Mouse (Mus musculus) lung, embryonic 14.5 days (tissue): Measurements from ENCODE around the gene Ephb2. TPM values are rescaled to one million over a fixed set of nuclear protein-coding genes. Genes with fewer than 3 reads are reported as not detected.

Experiments used
- ATAC-seq: fragments of 200-750 bp; cut with Nextera tagmentation; 2 replicates; pipeline ENCODE4 v1.8.0; 2017; ENCODE audit warnings: mild to moderate bottlenecking, moderate TSS enrichment, moderate library complexity; ENCODE audit not compliant: insufficient read depth
- DNase-seq: peaks from one replicate; pipeline ENCODE4 v3.0.0-alpha.2; 2015
- H3K27ac ChIP-seq: fragments of 300-500 bp; sonication (generic); 2 replicates; pipeline ENCODE4 v1.5.1; 2014; ENCODE audit warnings: low read depth, mild to moderate bottlenecking, moderate library complexity
- H3K27me3 ChIP-seq: fragments of 300-500 bp; sonication (generic); 2 replicates; pipeline ENCODE4 v1.6.1; 2014; ENCODE audit warnings: low read length, control low read depth; ENCODE audit not compliant: insufficient read depth
- H3K36me3 ChIP-seq: fragments of 300-500 bp; sonication (generic); 2 replicates; pipeline ENCODE4 v1.6.1; 2014; ENCODE audit warnings: control low read depth; ENCODE audit not compliant: insufficient read depth
- H3K4me1 ChIP-seq: fragments of 300-500 bp; sonication (generic); 2 replicates; pipeline ENCODE4 v1.6.1; 2014; ENCODE audit warnings: antibody characterized with exemption, control low read depth; ENCODE audit not compliant: insufficient read depth
- H3K4me2 ChIP-seq: fragments of 300-500 bp; sonication (generic); 2 replicates; pipeline ENCODE4 v1.6.1; 2014; ENCODE audit warnings: mild to moderate bottlenecking
- H3K4me3 ChIP-seq: fragments of 300-500 bp; sonication (generic); 2 replicates; pipeline ENCODE4 v1.5.1; 2014; ENCODE audit warnings: low read depth, low read length
- H3K9ac ChIP-seq: fragments of 300-500 bp; sonication (generic); 2 replicates; pipeline ENCODE4 v1.6.1; 2014
- H3K9me3 ChIP-seq: fragments of 300-500 bp; sonication (generic); 2 replicates; pipeline ENCODE4 v1.6.1; 2016; ENCODE audit warnings: low read depth, low read length, control low read depth
- CTCF ChIP-seq: IDR thresholded peaks from 2 replicates; pipeline ENCODE4 v1.5.1; 2016; ENCODE audit warnings: antibody characterized with exemption, low read depth
- WGBS: fragments of 180-500 bp; shearing (Covaris S2); extraction: QIAGEN DNeasy Blood & Tissue Kit; methylation state at CpG from one replicate; pipeline ENCODE4 v1.1.7; 2014; 5-methylcytosine and 5-hydroxymethylcytosine counted together
- polyA plus RNA-seq: library from polyadenylated mRNA; unstranded; fragments of >200 nt; fragmentation: Nextera tagmentation; extraction: Ambion mirVana; gene quantifications from 2 replicates; pipeline ENCODE4 v1.2.1, GENCODE M21; 2014

Ephb2 gene
- polyA plus RNA-seq, 1 experiment from 2014 or later: 8.5 TPM

- TF ChIP-seq CTCF: no peak
- H3K4me3 ChIP-seq: no peak overlapping the region
- WGBS: 72% methylated on average over 11 of the region's 11 CpGs
Observed at GRCm38 (mm10) chr4:136779156-136779555, 56.6 kb downstream of the Ephb2 start.

DNA sequence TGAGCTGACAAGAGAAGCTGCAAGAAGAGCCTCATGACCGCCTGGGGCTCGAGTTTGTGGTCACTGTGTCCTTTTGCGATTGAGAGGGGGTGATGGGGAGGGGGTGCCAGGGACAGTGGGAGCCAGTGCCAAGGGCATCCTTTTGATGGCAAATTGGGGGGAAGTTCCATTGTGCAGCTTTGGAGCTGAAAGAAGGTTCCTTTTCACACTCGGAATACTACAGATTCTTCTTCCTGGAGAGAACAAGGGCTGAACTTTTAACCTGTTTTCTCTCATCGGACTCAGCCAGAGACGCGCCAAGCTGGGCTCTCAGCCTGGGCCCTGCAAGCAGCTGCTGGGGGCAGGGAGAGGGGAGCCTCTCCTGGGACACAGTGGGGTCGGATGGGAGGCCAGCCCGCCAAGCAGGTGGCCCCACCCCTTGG, 59.3 kb downstream of the Ephb2 start:
- H3K4me1 ChIP-seq: peaks cover 14% of the 10 kb centered on the region
- peak overlapping the region; percentile 26; the same call in 1 of the 2 replicates for H3K4me2 ChIP-seq
- no peak overlapping the region for H3K4me3 ChIP-seq
- H3K9ac ChIP-seq: no peak overlapping the region
- no peak for TF ChIP-seq CTCF
- no peaks in the 10 kb centered on the region for H3K9me3 ChIP-seq
- DNase-seq (peak; percentile 67), ATAC-seq (no peak)
- H3K36me3 ChIP-seq: no peaks in the 10 kb centered on the region
- no peaks in the 10 kb centered on the region for H3K27me3 ChIP-seq
- H3K27ac ChIP-seq: no peak overlapping the region
- 8% methylated on average over 9 of the region's 9 CpGs for WGBS

More at GRCm38 (mm10) chr4:136779156-136779555, 56.6 kb downstream of the Ephb2 start:
- Histone ChIP-seq H3K36me3 (no peaks in the 10 kb centered on the region), H3K9me3 (no peaks in the 10 kb centered on the region), H3K4me2 (no peak overlapping the region), H3K9ac (no peak overlapping the region), H3K4me1 (peaks cover 26% of the 10 kb centered on the region), H3K27me3 (no peaks in the 10 kb centered on the region), H3K27ac (no peak overlapping the region)
- ATAC-seq: no peak
- no peak for DNase-seq

DNA sequence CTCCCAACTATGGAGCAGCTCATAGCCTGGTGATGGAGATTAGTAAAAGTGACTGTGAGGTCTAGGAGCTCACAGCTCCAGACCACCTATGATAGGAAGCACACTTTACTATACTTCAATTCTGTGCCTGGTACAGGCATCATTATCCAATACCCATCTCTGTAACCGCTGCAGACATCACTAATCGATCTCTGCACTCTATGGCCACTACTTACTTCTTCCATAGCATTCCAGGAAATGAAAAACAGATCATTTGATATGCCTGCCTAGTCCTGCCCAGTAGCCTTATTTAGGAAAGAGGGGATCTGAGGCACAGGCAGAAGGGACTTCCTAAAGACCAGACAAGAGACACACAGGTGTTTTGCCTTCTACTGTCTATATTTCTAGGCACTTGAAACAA, 59.9 kb downstream of the Ephb2 start:
- ATAC-seq (no peak), DNase-seq (no peak)
- Histone ChIP-seq H3K9me3 (no peaks in the 10 kb centered on the region), H3K4me2 (peak overlapping the region; percentile 13; the same call in 1 of the 2 replicates), H3K27ac (no peak overlapping the region), H3K4me3 (no peak overlapping the region), H3K4me1 (peaks cover 14% of the 10 kb centered on the region), H3K9ac (no peak overlapping the region), H3K36me3 (0 out of 2 replicates have a peak, but pooled peaks cover 4% of the 10 kb centered on the region), H3K27me3 (no peaks in the 10 kb centered on the region)
- WGBS: 84% methylated on average over 2 of the region's 2 CpGs
- TF ChIP-seq CTCF: no peak

DNA sequence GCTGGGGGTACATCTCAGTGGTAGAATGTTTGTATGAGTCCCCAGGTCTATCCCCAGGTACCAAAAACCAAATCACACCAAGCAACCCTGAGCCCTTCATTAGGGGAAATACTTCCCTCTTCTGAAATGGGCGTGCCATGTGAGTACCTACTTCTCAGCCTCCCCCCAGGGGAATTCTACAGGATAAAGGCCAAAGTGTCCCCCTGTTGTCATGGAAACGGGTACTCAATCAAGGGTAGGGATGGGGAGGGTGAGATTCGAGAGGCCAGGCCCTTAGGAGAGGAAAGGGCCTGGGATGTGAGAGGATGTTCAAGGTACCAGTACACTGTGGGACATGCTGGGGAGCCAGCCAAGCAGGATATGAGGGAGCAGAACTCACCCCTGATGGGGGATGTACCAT, 61.6 kb downstream of the Ephb2 start:
- Histone ChIP-seq H3K36me3 (0 out of 2 replicates have a peak, but pooled peaks cover 7% of the 10 kb centered on the region), H3K4me2 (no peak overlapping the region), H3K4me3 (no peak overlapping the region), H3K4me1 (peaks cover 14% of the 10 kb centered on the region), H3K27me3 (no peaks in the 10 kb centered on the region), H3K9me3 (no peaks in the 10 kb centered on the region), H3K27ac (no peak overlapping the region), H3K9ac (no peak overlapping the region)
- TF ChIP-seq CTCF: no peak
- no peak for DNase-seq
- WGBS: 48% methylated on average over 3 of the region's 3 CpGs
- no peak for ATAC-seq

GRCm38 (mm10) chr4:136772952-136773584, 62.7 kb downstream of the Ephb2 start:
- no peaks in the 10 kb centered on the region for H3K27me3 ChIP-seq
- 81% methylated on average over 13 of the region's 13 CpGs for WGBS
- H3K36me3 ChIP-seq: 0 out of 2 replicates have a peak, but pooled peaks cover 12% of the 10 kb centered on the region
- H3K9ac ChIP-seq: no peak overlapping the region
- no peak for ATAC-seq
- TF ChIP-seq CTCF: no peak
- H3K9me3 ChIP-seq: no peaks in the 10 kb centered on the region
- DNase-seq: no peak
- H3K4me2 ChIP-seq: no peak overlapping the region
- H3K27ac ChIP-seq: no peak overlapping the region
- H3K4me1 ChIP-seq: peaks cover 14% of the 10 kb centered on the region
- H3K4me3 ChIP-seq: no peak overlapping the region

- Histone ChIP-seq H3K9me3 (no peaks in the 10 kb centered on the region), H3K4me2 (no peak overlapping the region), H3K27me3 (no peaks in the 10 kb centered on the region), H3K27ac (no peak overlapping the region), H3K4me3 (no peak overlapping the region), H3K36me3 (0 out of 2 replicates have a peak, but pooled peaks cover 12% of the 10 kb centered on the region), H3K4me1 (peaks cover 13% of the 10 kb centered on the region), H3K9ac (no peak overlapping the region)
- WGBS: 84% methylated on average over 5 of the region's 5 CpGs
- TF ChIP-seq CTCF: no peak
- no peak for DNase-seq
- ATAC-seq: no peak
Observed at GRCm38 (mm10) chr4:136772318-136772717, 63.5 kb downstream of the Ephb2 start.

DNA sequence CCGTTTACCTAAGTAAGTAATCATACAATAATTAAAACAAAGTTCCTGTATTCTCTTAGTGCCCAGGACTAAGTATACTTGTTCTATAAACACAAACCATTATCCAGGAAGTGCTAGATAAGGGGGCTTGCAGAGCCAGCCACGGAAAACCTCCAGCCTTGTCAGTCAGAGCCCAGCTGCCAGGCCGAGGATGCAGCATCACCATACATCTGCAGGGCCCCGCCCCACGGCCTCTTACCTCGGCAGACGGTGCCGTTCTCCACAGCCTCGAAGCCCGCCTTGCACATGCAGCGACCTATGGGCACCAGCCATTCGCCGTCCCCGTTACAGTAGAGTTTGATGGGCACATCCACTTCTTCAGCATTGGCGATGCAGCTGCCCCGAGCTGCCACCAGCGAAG, 65.1 kb downstream of the Ephb2 start:
- DNase-seq (no peak), ATAC-seq (no peak)
- H3K4me1 ChIP-seq: no peaks in the 10 kb centered on the region; the same call in 1 of the 2 replicates
- no peak overlapping the region for H3K4me2 ChIP-seq
- H3K9me3 ChIP-seq: no peaks in the 10 kb centered on the region
- no peaks in the 10 kb centered on the region for H3K27me3 ChIP-seq
- no peak overlapping the region for H3K4me3 ChIP-seq
- 67% methylated on average over 17 of the region's 17 CpGs for WGBS
- H3K36me3 ChIP-seq: peaks cover 12% of the 10 kb centered on the region; the same call in 1 of the 2 replicates
- TF ChIP-seq CTCF: no peak
- no peak overlapping the region for H3K27ac ChIP-seq
- H3K9ac ChIP-seq: no peak overlapping the region
